Mouse (Mus musculus): ENCODE results near the gene Nadsyn1. TPM values are rescaled to one million over a fixed set of nuclear protein-coding genes. Genes with fewer than 3 reads are reported as not detected.
A peak's percentile ranks its signal among the peaks of the same experiment; 100 is the strongest.

Gene Nadsyn1
- polyA plus RNA-seq, 1 experiment from 2014 or later = 5.4 TPM

GRCm38 (mm10) chr7:143832611-143833010, 10.0 kb upstream of the Nadsyn1 start:
- Histone ChIP-seq H3K36me3 (peaks cover 11% of the 10 kb centered on the region), H3K9me3 (no peaks in the 10 kb centered on the region), H3K4me1 (replicated peaks) (peaks cover 67% of the 10 kb centered on the region), H3K27me3 (no peaks in the 10 kb centered on the region), H3K27ac (no peak overlapping the region), H3K4me3 (no peak overlapping the region), H3K9ac (no peak overlapping the region), H3K4me2 (peak overlapping the region; percentile 90)
- 96% methylated on average over 2 of the region's 2 CpGs for WGBS
- no peak for ATAC-seq (ENCODE audit: low FRiP score)

DNA sequence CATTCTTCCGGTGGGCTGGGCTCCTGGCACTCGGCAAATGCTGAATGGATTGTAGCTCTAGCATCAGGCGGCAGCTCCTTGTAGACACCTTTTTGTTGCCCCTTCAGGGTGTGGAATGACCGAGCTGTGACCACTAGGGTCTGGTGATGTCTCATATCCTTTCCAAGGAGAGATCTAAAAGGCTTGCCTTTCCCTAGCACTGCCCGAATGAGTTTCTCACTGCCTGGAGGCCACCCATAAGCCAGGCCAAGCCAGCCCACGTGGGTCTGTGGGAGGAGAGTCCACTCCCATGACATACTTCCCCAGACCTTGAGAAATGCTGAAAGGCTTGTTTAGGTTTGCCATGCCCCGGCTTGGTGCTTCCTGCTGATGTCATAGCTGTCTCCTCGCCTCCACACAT, 9.5 kb upstream of the Nadsyn1 start:
- Histone ChIP-seq H3K27me3 (no peaks in the 10 kb centered on the region), H3K4me3 (peak overlapping the region; percentile 3; the same call in 1 of the 2 replicates), H3K4me1 (replicated peaks) (peaks cover 67% of the 10 kb centered on the region), H3K4me2 (peak overlapping the region; percentile 90), H3K36me3 (peaks cover 7% of the 10 kb centered on the region), H3K27ac (no peak overlapping the region), H3K9me3 (no peaks in the 10 kb centered on the region), H3K9ac (peak overlapping the region; percentile 85; the same call in 1 of the 2 replicates)
- 80% methylated on average over 8 of the region's 8 CpGs for WGBS
- no peak for ATAC-seq (ENCODE audit: low FRiP score)

- peak overlapping the region; percentile 63 for H3K4me3 ChIP-seq
- H3K27ac ChIP-seq = peak overlapping the region; percentile 96
- no peaks in the 10 kb centered on the region for H3K9me3 ChIP-seq
- H3K9ac ChIP-seq = peak overlapping the region; percentile 85
- no peaks in the 10 kb centered on the region for H3K27me3 ChIP-seq
- peaks cover 3% of the 10 kb centered on the region; the same call in 1 of the 2 replicates for H3K36me3 ChIP-seq
- WGBS = 15% methylated on average over 6 of the region's 6 CpGs
- peaks cover 56% of the 10 kb centered on the region for H3K4me1 ChIP-seq (replicated peaks)
- no peak; the same call in 1 of the 2 replicates for ATAC-seq (ENCODE audit: low FRiP score)
- H3K4me2 ChIP-seq = peak overlapping the region; percentile 90
These were observed 7.8 kb upstream of the Nadsyn1 start for GRCm38 (mm10) chr7:143830399-143830798.

- under 1% methylated on average over 37 of the region's 37 CpGs for WGBS
- Histone ChIP-seq H3K4me1 (replicated peaks) (peaks cover 49% of the 10 kb centered on the region), H3K9me3 (no peaks in the 10 kb centered on the region), H3K9ac (peak overlapping the region; percentile 85), H3K4me3 (peak overlapping the region; percentile 63), H3K4me2 (peak overlapping the region; percentile 90), H3K27me3 (no peaks in the 10 kb centered on the region), H3K27ac (peak overlapping the region; percentile 96), H3K36me3 (peaks cover 3% of the 10 kb centered on the region; the same call in 1 of the 2 replicates)
- peak; percentile 98 for ATAC-seq (ENCODE audit: low FRiP score)
These were observed 7.1 kb upstream of the Nadsyn1 start for GRCm38 (mm10) chr7:143829504-143830331.

DNA sequence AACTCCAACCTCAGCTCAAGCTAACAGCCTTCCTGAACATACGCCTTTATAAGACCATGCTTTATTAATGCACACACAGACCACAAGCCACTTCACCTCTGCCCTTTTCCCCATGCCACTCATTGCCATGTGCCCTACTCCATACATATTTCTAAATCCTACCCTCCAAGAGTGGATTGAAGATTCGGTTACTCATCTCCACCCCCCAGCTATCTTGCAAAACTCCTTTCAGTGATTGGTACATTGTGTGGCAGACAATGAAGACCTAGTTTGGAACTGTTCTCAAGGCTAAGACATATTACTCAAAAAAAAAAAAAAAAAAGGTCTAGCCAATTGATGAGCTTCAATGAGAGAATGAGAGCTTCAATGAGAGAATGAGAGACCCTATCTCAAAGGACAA, 4.3 kb upstream of the Nadsyn1 start:
- H3K4me1 ChIP-seq (replicated peaks) = peaks cover 30% of the 10 kb centered on the region
- no peak overlapping the region for H3K4me2 ChIP-seq
- H3K9ac ChIP-seq = no peak overlapping the region
- no peak overlapping the region for H3K27ac ChIP-seq
- no peak for ATAC-seq (ENCODE audit: low FRiP score)
- WGBS = 91% methylated on average over 2 of the region's 2 CpGs
- no peaks in the 10 kb centered on the region for H3K27me3 ChIP-seq
- H3K4me3 ChIP-seq = no peak overlapping the region
- no peaks in the 10 kb centered on the region for H3K36me3 ChIP-seq
- no peaks in the 10 kb centered on the region for H3K9me3 ChIP-seq

DNA sequence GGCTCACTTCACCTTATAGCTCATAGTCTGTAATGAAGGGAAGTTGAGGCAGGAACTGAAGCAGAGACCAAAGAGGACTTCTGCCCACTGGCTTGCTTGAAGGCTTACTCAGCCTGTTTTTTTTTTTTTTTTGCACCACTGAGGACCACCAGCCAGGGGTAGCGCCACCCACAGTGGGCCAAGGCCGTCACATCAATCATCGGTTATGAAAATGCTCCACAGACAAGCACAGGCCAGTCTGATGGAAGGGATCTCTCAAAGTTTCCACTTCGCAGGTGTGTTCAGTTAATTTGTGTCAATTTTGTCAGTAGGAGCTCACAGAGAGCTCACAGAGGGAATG, 587 bp upstream of the Nadsyn1 start:
- Histone ChIP-seq H3K4me1 (replicated peaks) (peaks cover 20% of the 10 kb centered on the region), H3K9ac (peak overlapping the region; percentile 60; the same call in 1 of the 2 replicates), H3K27ac (peak overlapping the region; percentile 87), H3K4me3 (peak overlapping the region; percentile 64), H3K27me3 (no peaks in the 10 kb centered on the region), H3K9me3 (no peaks in the 10 kb centered on the region), H3K4me2 (peak overlapping the region; percentile 79), H3K36me3 (peaks cover 10% of the 10 kb centered on the region)
- ATAC-seq (ENCODE audit: low FRiP score) = peak; percentile 19
- 72% methylated on average over 4 of the region's 4 CpGs for WGBS

DNA sequence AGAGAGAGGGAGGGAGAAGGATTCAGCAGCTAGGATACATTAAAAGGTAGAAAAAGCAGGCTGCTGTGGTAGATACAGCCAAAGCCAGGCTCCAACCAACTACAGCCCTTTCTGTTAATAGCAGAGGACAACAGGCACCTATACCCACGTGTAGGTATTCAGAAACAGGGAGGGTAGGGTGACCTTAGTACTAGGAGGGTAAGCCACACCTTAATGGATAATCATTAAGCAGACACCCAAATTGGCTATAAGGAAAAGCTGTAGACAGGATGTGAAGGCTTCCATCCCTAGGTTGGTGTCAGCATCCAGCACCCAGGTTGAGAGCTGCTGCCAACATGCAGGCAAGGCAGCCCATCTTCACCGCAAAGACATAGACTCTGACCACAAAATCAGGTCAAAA, 1.4 kb downstream of the Nadsyn1 start:
- peak overlapping the region; percentile 64; the same call in 1 of the 2 replicates for H3K4me3 ChIP-seq
- 94% methylated on average over 2 of the region's 2 CpGs for WGBS
- H3K4me2 ChIP-seq = no peak overlapping the region
- peak overlapping the region; percentile 19; the same call in 1 of the 2 replicates for H3K9ac ChIP-seq
- H3K36me3 ChIP-seq = peaks cover 23% of the 10 kb centered on the region
- no peaks in the 10 kb centered on the region for H3K27me3 ChIP-seq
- ATAC-seq (ENCODE audit: low FRiP score) = no peak
- no peaks in the 10 kb centered on the region for H3K9me3 ChIP-seq
- no peak overlapping the region for H3K27ac ChIP-seq
- H3K4me1 ChIP-seq (replicated peaks) = peaks cover 20% of the 10 kb centered on the region

GRCm38 (mm10) chr7:143819201-143819600, 3.4 kb downstream of the Nadsyn1 start:
- no peak overlapping the region for H3K4me3 ChIP-seq
- no peak for ATAC-seq (ENCODE audit: low FRiP score)
- H3K9ac ChIP-seq = no peak overlapping the region
- H3K9me3 ChIP-seq = no peaks in the 10 kb centered on the region
- H3K36me3 ChIP-seq = peaks cover 42% of the 10 kb centered on the region
- WGBS = 85% methylated on average over 4 of the region's 4 CpGs
- peaks cover 20% of the 10 kb centered on the region for H3K4me1 ChIP-seq (replicated peaks)
- no peak overlapping the region for H3K27ac ChIP-seq
- H3K4me2 ChIP-seq = no peak overlapping the region
- no peaks in the 10 kb centered on the region for H3K27me3 ChIP-seq

DNA sequence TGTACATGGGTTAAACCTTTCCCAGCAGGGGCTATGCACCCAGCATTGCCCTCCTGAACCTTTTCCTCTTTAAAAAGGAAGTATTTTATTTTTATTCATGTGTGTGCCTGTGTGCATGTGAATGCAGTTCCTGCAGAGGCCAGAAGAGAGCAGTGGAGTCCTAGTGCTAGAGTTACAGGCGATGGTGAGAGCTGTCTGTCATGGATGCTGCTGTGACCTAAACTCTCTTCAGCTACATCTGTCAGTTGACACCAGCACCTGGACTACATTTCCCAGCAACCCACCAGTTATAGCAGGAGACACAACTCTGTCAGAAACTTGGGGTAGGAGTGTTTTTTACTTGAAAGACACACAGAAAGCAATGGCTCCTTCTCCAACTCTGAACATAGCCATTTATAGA, 13.7 kb downstream of the Nadsyn1 start:
- Histone ChIP-seq H3K36me3 (peaks cover 90% of the 10 kb centered on the region), H3K9ac (no peak overlapping the region), H3K4me2 (no peak overlapping the region), H3K27me3 (no peaks in the 10 kb centered on the region), H3K27ac (no peak overlapping the region), H3K9me3 (no peaks in the 10 kb centered on the region), H3K4me3 (no peak overlapping the region), H3K4me1 (replicated peaks) (no peaks in the 10 kb centered on the region)
- no peak for ATAC-seq (ENCODE audit: low FRiP score)
- WGBS = 51% methylated on average over 1 of the region's 1 CpGs

- Histone ChIP-seq H3K4me2 (no peak overlapping the region), H3K4me3 (no peak overlapping the region), H3K27me3 (no peaks in the 10 kb centered on the region), H3K36me3 (peaks cover 90% of the 10 kb centered on the region), H3K9ac (no peak overlapping the region), H3K9me3 (no peaks in the 10 kb centered on the region), H3K27ac (no peak overlapping the region), H3K4me1 (replicated peaks) (no peaks in the 10 kb centered on the region)
- ATAC-seq (ENCODE audit: low FRiP score) = no peak
- WGBS = 66% methylated on average over 5 of the region's 5 CpGs
These were observed 17.4 kb downstream of the Nadsyn1 start for GRCm38 (mm10) chr7:143805199-143805624.

DNA sequence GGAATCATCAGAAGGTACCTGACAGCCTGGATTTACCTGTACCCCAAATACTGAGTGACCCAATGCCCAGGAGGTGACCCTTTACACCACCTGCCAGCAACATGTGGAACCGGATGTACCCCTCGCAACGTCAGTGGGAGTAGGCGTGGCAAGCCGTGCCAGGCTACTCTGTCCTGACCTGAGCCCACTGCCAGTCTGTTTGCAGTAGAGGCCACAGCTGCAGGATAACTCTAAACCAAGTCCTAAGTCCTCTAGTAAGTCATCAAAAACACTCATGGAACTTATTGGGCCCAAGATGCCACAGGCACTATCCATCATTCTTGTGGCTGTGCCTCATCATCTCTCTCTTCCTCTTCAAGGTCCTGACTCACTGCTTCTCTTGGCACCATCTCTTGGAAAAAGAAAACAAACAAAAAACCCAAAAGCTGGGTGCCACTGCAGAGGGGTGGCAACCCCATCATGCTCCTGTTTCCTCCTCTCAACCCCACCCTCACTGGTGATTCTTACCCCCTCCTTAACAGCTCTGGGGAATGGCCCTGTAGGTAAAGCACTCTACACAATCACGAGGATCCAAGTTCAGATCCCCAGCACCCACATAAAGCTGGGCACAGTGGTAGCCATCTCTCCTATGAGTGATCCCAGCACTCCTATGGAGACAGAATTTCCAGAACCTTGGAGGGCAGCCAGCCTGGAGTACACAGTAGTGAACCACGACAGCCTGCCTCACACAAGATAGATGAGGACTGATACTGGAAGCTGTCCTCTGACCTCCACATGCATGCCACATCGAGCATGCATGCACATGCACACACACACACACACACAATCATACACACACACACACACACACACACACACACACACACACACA, 21.2 kb downstream of the Nadsyn1 start:
- Histone ChIP-seq H3K36me3 (peaks cover 95% of the 10 kb centered on the region), H3K27me3 (no peaks in the 10 kb centered on the region), H3K9ac (no peak overlapping the region), H3K27ac (no peak overlapping the region), H3K9me3 (no peaks in the 10 kb centered on the region), H3K4me1 (replicated peaks) (no peaks in the 10 kb centered on the region), H3K4me3 (no peak overlapping the region), H3K4me2 (no peak overlapping the region)
- 93% methylated on average over 8 of the region's 8 CpGs for WGBS
- ATAC-seq (ENCODE audit: low FRiP score) = no peak

DNA sequence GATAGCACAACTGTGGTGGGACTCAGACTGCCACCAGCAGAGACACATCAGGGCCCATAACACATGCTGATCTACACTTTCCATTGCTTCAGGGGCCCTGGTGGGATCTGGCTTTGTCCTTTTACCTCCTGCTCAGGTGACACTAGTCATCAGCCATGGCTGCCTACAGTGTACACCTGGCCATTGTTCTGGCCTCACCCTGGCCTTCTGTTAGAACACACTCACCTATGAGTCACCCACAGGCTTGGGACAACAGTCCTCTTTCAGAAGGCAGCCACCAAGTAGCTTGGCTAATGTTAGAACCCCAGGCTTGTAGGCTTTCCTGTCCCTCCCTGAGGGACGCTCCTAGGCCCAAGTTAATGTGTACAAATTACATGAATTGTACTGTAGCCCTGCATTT, 21.9 kb downstream of the Nadsyn1 start:
- Histone ChIP-seq H3K9ac (no peak overlapping the region), H3K27ac (no peak overlapping the region), H3K27me3 (no peaks in the 10 kb centered on the region), H3K9me3 (no peaks in the 10 kb centered on the region), H3K4me3 (no peak overlapping the region), H3K36me3 (peaks cover 95% of the 10 kb centered on the region), H3K4me2 (no peak overlapping the region), H3K4me1 (replicated peaks) (no peaks in the 10 kb centered on the region)
- ATAC-seq (ENCODE audit: low FRiP score) = no peak
- WGBS = 97% methylated on average over 1 of the region's 1 CpGs
